Mouse (Mus musculus) retina, postnatal 7 days (tissue): ENCODE results near the gene St3gal6.

Experiments used
- DNase-seq: peaks from one replicate; pipeline ENCODE4 v3.0.0-alpha.2; 2012; ENCODE audit warnings: low read depth, low spot score

Gene St3gal6

GRCm38 (mm10) chr16:58521182-58521581 is 2.9 kb downstream of the St3gal6 start:
- DNase-seq: no peak

- DNase-seq: no peak
Observed at GRCm38 (mm10) chr16:58520457-58520856, 3.6 kb downstream of the St3gal6 start.

GRCm38 (mm10) chr16:58519650-58520073 is 4.4 kb downstream of the St3gal6 start:
- no peak for DNase-seq

- DNase-seq: no peak
Observed at GRCm38 (mm10) chr16:58516960-58517798, 6.9 kb downstream of the St3gal6 start.

DNA sequence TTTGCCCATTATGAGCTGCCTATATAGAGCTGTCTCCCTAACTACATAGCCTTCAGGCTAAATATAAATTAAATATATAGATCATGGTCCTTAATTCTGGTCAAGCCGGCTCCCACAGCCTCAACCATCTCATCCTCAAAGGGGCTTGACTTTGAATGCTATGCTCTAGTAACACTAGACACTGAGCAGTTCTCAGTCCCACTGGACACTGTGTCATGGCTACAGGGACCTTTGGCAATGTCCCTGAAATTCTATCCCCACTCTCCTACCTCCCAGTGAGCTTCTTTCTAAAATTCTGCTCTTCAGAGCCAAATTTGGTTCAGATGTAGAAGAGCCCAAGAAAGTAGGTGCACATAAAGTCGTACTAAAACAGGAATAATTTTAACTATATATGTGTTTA is 7.9 kb downstream of the St3gal6 start:
- no peak for DNase-seq

- no peak for DNase-seq
Observed at GRCm38 (mm10) chr16:58514565-58514964, 9.5 kb downstream of the St3gal6 start.

GRCm38 (mm10) chr16:58513755-58514154 is 10.3 kb downstream of the St3gal6 start:
- DNase-seq: no peak

DNA sequence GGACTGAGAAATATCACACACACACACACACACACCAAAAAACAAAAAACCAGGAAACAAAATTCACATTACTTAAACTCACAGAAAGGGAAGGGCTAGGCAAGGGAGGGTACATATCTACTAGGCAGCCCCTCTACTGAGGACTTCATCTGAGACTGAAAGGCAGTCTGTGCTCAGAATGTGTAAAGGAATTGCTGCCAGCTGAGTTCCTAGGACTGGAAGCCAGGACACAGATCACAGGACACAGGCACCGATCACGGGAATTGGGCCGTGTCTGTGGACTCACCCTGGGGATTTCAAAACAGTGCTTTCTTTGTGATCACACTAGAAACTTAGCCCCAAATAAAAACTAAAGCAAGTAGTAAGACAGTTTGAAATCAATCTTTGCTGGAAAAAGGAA is 11.2 kb downstream of the St3gal6 start:
- DNase-seq: no peak

- no peak for DNase-seq
Observed at GRCm38 (mm10) chr16:58512181-58512761, 11.8 kb downstream of the St3gal6 start.

- no peak for DNase-seq
Observed at GRCm38 (mm10) chr16:58504945-58505344, 19.1 kb downstream of the St3gal6 start.

DNA sequence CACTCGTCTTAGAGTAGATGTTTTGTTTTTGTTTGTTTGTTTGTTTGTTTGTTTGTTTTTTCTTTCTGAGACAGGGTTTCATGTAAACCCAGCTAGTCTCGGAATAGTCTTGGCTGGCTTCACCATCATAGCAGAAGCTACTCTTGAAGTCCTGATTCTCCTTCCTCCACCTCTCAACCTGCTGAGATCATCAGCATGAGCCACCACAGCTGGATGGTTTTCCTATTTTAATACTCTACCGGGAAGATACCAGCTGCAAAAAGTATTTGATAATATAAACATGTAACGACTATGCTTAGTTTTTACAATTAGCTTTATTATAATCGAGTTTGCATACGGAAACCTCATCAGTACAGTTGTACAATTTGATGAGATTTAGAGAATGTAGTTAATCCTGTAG is 21.5 kb downstream of the St3gal6 start:
- no peak for DNase-seq

GRCm38 (mm10) chr16:58501760-58502301 is 22.2 kb downstream of the St3gal6 start:
- no peak for DNase-seq

- no peak for DNase-seq
Observed at GRCm38 (mm10) chr16:58499650-58500049, 24.4 kb downstream of the St3gal6 start.

DNA sequence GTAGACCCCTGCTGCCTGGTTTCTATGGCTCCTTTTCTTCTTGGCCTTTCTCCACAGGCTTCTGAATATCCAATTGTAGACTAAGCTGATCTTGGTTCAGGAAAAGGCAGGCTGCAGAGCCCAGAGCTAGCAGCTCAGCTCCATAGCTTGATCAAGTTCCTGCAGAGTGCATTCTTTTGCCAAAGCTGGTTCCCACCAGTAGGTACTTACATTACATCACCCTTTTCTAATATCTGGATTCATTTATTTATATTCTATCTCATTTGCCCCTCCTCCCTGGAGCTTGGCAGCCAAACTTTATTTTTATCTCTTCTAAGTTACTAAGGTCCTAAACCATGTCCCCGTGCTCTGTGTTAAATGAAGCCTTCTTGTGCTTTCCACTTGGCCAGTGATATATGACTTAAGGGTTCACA is 24.9 kb downstream of the St3gal6 start:
- DNase-seq: no peak

DNA sequence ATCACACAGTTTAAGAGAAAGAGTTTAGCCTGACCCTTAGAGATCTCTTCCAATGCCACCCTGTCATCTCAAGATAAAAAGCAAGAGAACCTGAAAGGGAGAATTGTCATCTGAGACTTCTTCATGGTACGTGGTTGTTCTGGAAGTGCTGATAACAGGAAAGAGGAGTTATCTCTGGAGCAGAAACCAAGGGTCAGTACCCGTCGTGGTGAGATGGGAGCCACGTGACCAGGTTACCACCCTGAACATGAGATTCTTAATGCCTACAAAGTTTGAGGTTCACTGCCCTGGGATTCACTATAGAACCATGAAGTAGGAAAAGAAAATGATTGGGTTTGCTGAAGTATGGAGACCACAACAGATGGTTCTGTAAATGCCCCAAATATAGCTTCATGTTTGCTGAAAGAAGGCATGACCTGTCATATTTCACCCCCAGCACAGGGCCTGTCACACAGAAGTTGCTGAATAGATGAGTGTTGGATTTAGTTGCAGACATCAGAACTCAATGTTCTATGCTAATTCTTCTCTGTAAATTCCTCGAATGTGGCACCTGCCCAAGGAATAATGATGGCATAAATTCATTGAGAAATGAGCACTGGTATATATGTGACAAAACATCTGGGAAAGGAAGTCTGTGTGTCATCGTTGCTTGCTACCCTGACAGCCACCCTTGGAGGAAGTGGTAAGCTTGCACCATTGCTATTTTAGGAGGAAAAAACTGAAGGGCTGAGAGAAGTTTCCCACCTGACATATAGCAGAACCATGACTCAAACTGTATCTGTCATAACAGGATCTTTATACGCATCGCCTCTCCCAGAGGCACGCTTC is 25.9 kb downstream of the St3gal6 start:
- no peak for DNase-seq

DNA sequence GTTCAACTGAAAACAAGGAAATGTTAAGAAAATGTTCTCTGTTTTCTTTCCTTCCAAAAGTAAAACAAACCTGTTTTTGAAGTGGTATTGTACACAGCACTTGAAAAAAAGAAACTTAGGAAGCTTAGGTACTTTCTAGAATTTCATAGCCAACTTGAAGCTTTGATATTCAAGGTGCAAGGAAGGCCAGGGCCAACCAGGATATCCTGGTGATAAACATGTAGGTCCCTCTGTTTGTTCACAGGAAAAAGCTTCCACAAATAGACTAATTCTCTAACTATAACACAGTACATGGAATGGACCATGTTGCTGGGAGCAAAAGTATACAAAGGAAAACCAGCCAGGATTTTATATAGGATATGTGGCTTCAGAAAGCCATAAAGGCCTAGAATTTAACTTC is 27.3 kb downstream of the St3gal6 start:
- no peak for DNase-seq

GRCm38 (mm10) chr16:58487861-58488260 is 36.2 kb downstream of the St3gal6 start:
- DNase-seq: no peak

- no peak for DNase-seq
Observed at GRCm38 (mm10) chr16:58482296-58482695, 41.7 kb downstream of the St3gal6 start.

DNA sequence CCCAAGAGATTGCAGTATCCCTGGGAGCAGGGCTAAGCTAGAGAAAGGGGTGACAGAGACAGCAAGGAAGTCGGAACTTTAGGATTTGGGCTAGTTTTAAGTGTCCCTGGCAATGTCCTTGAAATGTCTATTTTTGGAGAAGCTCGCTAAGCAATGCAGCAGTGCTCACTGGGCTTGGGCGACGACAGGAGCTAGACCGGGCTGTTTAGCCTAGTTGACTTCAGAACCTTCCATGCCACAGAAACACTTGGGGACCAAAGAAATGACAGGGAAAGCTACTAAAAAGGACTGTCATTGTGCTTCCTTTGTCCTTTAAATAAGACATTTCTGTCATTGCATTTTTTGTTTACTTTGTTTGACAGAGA is 42.2 kb downstream of the St3gal6 start:
- no peak for DNase-seq

GRCm38 (mm10) chr16:58481219-58481905 is 42.7 kb downstream of the St3gal6 start:
- no peak for DNase-seq

DNA sequence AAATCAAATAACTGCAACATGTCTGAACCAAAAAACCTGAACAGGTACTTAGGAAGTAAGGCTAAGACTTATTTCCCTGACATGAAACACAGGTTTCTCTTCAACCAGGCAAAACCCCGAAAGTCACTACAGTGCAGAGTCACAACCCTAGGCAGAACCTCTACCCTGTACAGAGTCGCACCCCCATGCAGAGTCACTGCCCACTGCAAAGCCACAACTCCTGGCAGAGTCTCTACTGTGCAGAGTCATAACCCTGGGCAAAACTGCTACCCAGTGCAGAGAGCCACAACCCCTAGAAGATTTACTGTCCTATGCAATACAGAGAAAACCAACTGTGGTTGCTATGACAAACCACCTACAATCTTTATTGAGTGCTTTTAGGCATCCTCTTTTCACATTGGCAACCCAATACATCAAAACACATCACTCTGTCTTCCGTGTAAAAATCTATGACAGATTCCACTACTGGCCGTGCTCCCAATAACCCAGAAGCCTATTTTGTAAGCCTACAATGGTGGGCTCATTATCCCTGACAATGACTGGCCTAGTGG is 44.1 kb downstream of the St3gal6 start:
- DNase-seq: no peak
